28 mouse cellular contexts compared by ENCODE assay signal in genomic region chr6:95635411-95635810, GRCm38 (mm10).
DNase-seq lines count a peak whose midpoint lies in the region; ATAC-seq lines count a peak whose summit lies in the region.
"Had no signal": no experiment of that assay in that cellular context is flagged by ENCODE, and none has a peak within 500 bp of the region (broad histone marks: within the 10 kb centered on the region; RNA-seq: fewer than 3 reads in every experiment).

No protein-coding gene starts in this region.

- whole genome bisulfite sequencing in hindbrain, embryonic 14.5 days = 54% methylated on average over 2 of the region's 2 CpGs

- H3K27me3 ChIP-seq in hindbrain, embryonic 14.5 days (ENCODE audit: control insufficient read depth, insufficient read depth, low read length) = no peaks in the 10 kb centered on the region
- H3K27me3 ChIP-seq: CH12.LX; embryonic facial prominence, embryonic 12.5 days; heart, embryonic 13.5 days; hindbrain, embryonic 12.5 days; limb, embryonic 13.5 days; liver, embryonic 12.5 days had no signal

- intact Hi-C loops in left cerebral cortex, postnatal 14 days (cut with DNase I) = no loop called here

- H3K27ac ChIP-seq in hindbrain, embryonic 14.5 days = no peak overlapping the region
- H3K27ac ChIP-seq: embryonic facial prominence, embryonic 12.5 days; heart, adult 2 months; heart, embryonic 13.5 days; hindbrain, embryonic 12.5 days; left cerebral cortex, adult 2 months; limb, embryonic 13.5 days; liver, embryonic 12.5 days had no signal

- no peak for ATAC-seq in hindbrain, embryonic 14.5 days (ENCODE audit: low FRiP score)
- ATAC-seq: forebrain, embryonic 14.5 days; liver, embryonic 12.5 days had no signal

- no peak overlapping the region for H3K4me3 ChIP-seq in hindbrain, embryonic 14.5 days (replicated peaks; ENCODE audit: low read length)
- H3K4me3 ChIP-seq: embryonic facial prominence, embryonic 12.5 days; erythroblast, embryonic 14.5 days; heart, adult 2 months; heart, embryonic 13.5 days; hindbrain, embryonic 12.5 days; left cerebral cortex, adult 2 months; limb, embryonic 13.5 days; liver, embryonic 12.5 days had no signal

- H3K4me2 ChIP-seq in hindbrain, embryonic 14.5 days (replicated peaks) = no peak overlapping the region
- H3K4me2 ChIP-seq: embryonic facial prominence, embryonic 12.5 days; heart, embryonic 13.5 days; hindbrain, embryonic 12.5 days; limb, embryonic 13.5 days; liver, embryonic 12.5 days; midbrain, embryonic 11.5 days had no signal

- no peaks in the 10 kb centered on the region for H3K4me1 ChIP-seq in hindbrain, embryonic 14.5 days (replicated peaks; ENCODE audit: control insufficient read depth, insufficient read depth, low read length)
- H3K4me1 ChIP-seq: hindbrain, embryonic 12.5 days had no signal

- H3K9ac ChIP-seq in hindbrain, embryonic 14.5 days = no peak overlapping the region
- H3K9ac ChIP-seq: embryonic facial prominence, embryonic 12.5 days; heart, embryonic 13.5 days; hindbrain, embryonic 12.5 days; limb, embryonic 13.5 days; liver, embryonic 12.5 days had no signal

- peak; percentile 31 to 53 for DNase-seq in kidney, postnatal 4 days
- DNase-seq in kidney, adult 11 months = no peak
- DNase-seq in right cerebral cortex, adult 2 months (ENCODE audit: low spot score in 2 of 2) = peak; percentile 39
- no peak for DNase-seq in right cerebral cortex, postnatal 14 days
- DNase-seq in left cerebral cortex, postnatal 14 days (ENCODE audit: low spot score in 2 of 2) = peak; percentile 8 to 14
- no peak for DNase-seq in hindbrain, embryonic 14.5 days (ENCODE audit: low spot score)
- no peak for DNase-seq in c-Kit-positive CD71-positive TER-119-positive erythroid progenitor cells, embryonic 14.5 days (ENCODE audit: low spot score)
- DNase-seq: adrenal gland, adult 2 months; B cell, adult 2 months; cerebellum, adult 2 months; cerebellum, postnatal 25 days; gastrocnemius, postnatal 25 days; heart, adult 2 months; kidney, adult 18-20 months; lung, adult 18-20 months; lung, postnatal 10 days; spleen, adult 18-20 months had no signal

- H3K9me3 ChIP-seq in hindbrain, embryonic 14.5 days (ENCODE audit: control insufficient read depth, low read length) = no peaks in the 10 kb centered on the region
- H3K9me3 ChIP-seq: embryonic facial prominence, embryonic 12.5 days; G1E; heart, embryonic 13.5 days; hindbrain, embryonic 12.5 days; limb, embryonic 13.5 days; liver, embryonic 12.5 days had no signal

- H3K36me3 ChIP-seq in hindbrain, embryonic 14.5 days (replicated peaks; ENCODE audit: control insufficient read depth, insufficient read depth) = no peaks in the 10 kb centered on the region
- H3K36me3 ChIP-seq: embryonic facial prominence, embryonic 12.5 days; heart, embryonic 13.5 days; hindbrain, embryonic 12.5 days; limb, embryonic 13.5 days; liver, embryonic 12.5 days had no signal

Comparison
In these comparisons a context has a peak if more than half of its experiments do, and no peak if none do; other contexts are left out.
1. DNase-seq: peak in kidney, postnatal 4 days (2 of 2), right cerebral cortex, adult 2 months (2 of 2) and left cerebral cortex, postnatal 14 days (2 of 2); none in kidney, adult 11 months (single experiment), right cerebral cortex, postnatal 14 days (single experiment), hindbrain, embryonic 14.5 days (single experiment) and c-Kit-positive CD71-positive TER-119-positive erythroid progenitor cells, embryonic 14.5 days (single experiment).